Mouse (Mus musculus) kidney, postnatal 0 days (tissue): Measurements from ENCODE around the gene Grin2c. TPM values are rescaled to one million over a fixed set of nuclear protein-coding genes. Genes with fewer than 3 reads are reported as not detected.

Experiments
- ATAC-seq: fragments of 200-750 bp; cut with Nextera tagmentation; replicated peaks from 2 replicates; pipeline ENCODE4 v1.8.0; 2017; ENCODE audit warnings: low read depth, moderate number of reproducible peaks, moderate TSS enrichment, moderate library complexity; ENCODE audit not compliant: low FRiP score
- DNase-seq: peaks from one replicate; pipeline ENCODE4 v3.0.0-alpha.2; 2016; ENCODE audit warnings: low spot score
- H3K27ac ChIP-seq: fragments of 300-500 bp; sonication (generic); 2 replicates; pipeline ENCODE4 v1.5.1; 2014; ENCODE audit warnings: mild to moderate bottlenecking
- H3K27me3 ChIP-seq: fragments of 300-500 bp; sonication (generic); 2 replicates; pipeline ENCODE4 v1.6.1; 2014; ENCODE audit warnings: low read length, mixed read lengths; ENCODE audit not compliant: insufficient read depth
- H3K36me3 ChIP-seq: fragments of 300-500 bp; sonication (generic); 2 replicates; pipeline ENCODE4 v1.6.1; 2014; ENCODE audit warnings: low read length, mixed read lengths; ENCODE audit not compliant: insufficient read depth
- H3K4me1 ChIP-seq: fragments of 300-500 bp; sonication (generic); replicated peaks from 2 replicates; pipeline ENCODE4 v1.6.1; 2014; ENCODE audit warnings: antibody characterized with exemption, low read length, mixed read lengths; ENCODE audit not compliant: insufficient read depth
- H3K4me2 ChIP-seq: fragments of 300-500 bp; sonication (generic); 2 replicates; pipeline ENCODE4 v1.6.1; 2014; ENCODE audit warnings: mild to moderate bottlenecking, low read length, moderate library complexity, mixed read lengths
- H3K4me3 ChIP-seq: fragments of 300-500 bp; sonication (generic); replicated peaks from 2 replicates; pipeline ENCODE4 v1.5.1; 2014; ENCODE audit warnings: low read depth, low read length
- H3K9ac ChIP-seq: fragments of 300-500 bp; sonication (generic); 2 replicates; pipeline ENCODE4 v1.6.1; 2014; ENCODE audit warnings: low read depth, low read length
- H3K9me3 ChIP-seq: fragments of 300-500 bp; sonication (generic); replicated peaks from 2 replicates; pipeline ENCODE4 v1.6.1; 2016; ENCODE audit warnings: low read length, inconsistent platforms, mixed read lengths
- CTCF ChIP-seq: IDR thresholded peaks from 2 replicates; pipeline ENCODE4 v1.5.1; 2016; ENCODE audit warnings: antibody characterized with exemption, low read depth, mild to moderate bottlenecking, moderate library complexity
- WGBS: fragments of 180-500 bp; shearing (Covaris S2); extraction: QIAGEN DNeasy Blood & Tissue Kit; methylation state at CpG from one replicate; pipeline ENCODE4 v1.1.7; 2014; 5-methylcytosine and 5-hydroxymethylcytosine counted together
- polyA plus RNA-seq: library from polyadenylated mRNA; unstranded; fragments of >200 nt; fragmentation: Nextera tagmentation; extraction: Ambion mirVana; gene quantifications from 2 replicates; pipeline ENCODE4 v1.2.1, GENCODE M21; 2015

The Grin2c gene
- not detected in 2 replicates for polyA plus RNA-seq

DNA sequence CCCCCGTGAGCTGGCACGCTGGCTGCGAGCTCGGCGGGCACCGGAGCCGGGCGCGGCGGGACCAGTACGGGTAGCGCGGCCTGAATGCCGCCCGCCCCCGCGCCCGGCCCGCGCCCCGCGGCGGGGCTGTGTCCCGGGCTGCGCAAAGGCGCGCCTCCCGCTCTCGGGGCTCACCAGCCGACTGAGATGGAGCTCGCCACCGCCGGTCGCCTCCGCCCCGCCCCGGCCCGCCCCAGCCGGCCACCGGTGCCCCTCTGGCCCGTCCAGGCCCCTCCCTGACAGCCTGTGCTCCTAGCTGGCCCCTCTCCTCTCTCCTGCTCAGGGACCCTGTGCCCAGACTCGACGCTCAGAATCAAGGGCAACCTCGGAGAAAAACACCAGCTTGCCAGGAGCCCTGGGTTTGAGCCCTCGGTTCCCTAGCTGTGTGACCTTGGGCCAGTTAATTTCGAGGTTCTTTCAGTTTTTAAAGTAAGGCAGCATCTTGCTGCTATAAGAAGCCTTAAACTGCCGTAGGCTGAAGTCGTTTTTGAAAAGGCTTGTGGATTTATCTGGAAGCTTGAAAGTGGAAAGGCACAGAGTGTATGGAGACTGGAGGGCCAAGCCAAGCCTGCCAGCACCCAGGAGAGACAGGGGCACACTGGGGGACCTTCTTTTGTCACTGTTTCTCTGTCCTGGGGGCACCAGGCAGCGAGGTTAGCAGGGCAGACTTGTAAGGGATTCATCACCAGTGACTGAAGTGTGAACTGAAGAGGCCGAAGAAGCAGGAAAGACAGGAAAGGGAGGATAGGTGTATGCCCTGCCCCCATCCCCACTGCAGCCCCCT lies at the start of gene Grin2c:
Gene Grin2c (minus strand): TSS at position 183 of the 823 bp plus-strand sequence.
- ATAC-seq, result no peak
- no peak for TF ChIP-seq CTCF
- H3K4me3 ChIP-seq, result peak within 1 kb of the TSS; percentile 31
- 8% methylated on average over 49 of the region's 50 CpGs for WGBS
- peaks cover 14% of the 10 kb centered on the region; the same call in 1 of the 2 replicates for H3K4me1 ChIP-seq
- H3K27me3 ChIP-seq, result peaks cover 51% of the 10 kb centered on the region
- no peak within 1 kb of the TSS for H3K9ac ChIP-seq
- H3K27ac ChIP-seq, result no peak within 1 kb of the TSS
- H3K36me3 ChIP-seq, result no peaks in the 10 kb centered on the region
- H3K9me3 ChIP-seq, result no peaks in the 10 kb centered on the region
- no peak for DNase-seq
- peak within 1 kb of the TSS; percentile 60 for H3K4me2 ChIP-seq

DNA sequence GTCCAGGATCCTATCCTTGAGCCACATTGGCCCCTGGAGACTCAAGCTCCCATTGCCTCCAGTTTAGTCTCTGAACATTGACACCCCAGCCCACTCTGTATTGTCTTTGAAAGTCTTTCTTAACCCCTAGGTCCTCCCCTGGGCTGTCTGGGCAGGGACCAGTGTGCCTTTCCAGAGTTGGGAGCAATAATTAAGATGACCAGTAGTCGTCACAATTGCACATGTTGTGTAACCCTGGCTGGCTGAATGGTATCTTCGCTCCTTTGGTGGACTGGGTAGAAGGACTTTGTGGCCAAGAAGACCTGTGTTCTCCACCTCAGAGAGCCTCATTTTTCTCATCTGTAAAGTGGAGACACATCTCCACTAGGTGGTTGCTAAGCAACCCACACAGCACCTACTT lies 47.2 kb upstream of the Grin2c start:
- Histone ChIP-seq H3K36me3 (no peaks in the 10 kb centered on the region), H3K4me1 (no peaks in the 10 kb centered on the region; the same call in 1 of the 2 replicates), H3K4me3 (no peak overlapping the region), H3K9me3 (no peaks in the 10 kb centered on the region), H3K27ac (no peak overlapping the region), H3K9ac (no peak overlapping the region), H3K27me3 (peaks cover 46% of the 10 kb centered on the region), H3K4me2 (no peak overlapping the region)
- TF ChIP-seq CTCF, result peak; percentile 55
- WGBS, result 42% methylated on average over 2 of the region's 2 CpGs
- peak; percentile 44 for DNase-seq
- ATAC-seq, result no peak

DNA sequence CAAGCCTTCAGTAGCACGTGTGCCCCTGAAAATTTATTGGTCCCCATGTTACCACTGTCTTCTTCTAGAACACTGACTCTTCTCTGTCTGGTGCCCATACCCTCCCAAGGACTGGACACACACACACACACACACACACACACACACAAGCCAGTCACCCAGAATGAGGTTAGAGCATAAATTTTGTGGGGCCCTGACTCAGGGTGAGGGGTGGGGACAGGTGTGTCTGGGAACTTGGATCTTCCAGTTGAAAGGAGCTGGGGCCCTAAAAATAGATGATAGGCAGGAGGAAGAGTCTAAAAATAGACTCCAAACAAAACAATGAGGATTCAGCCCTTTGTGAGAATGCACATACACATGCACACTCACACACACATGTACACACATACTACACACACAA lies 41.7 kb upstream of the Grin2c start:
- H3K4me2 ChIP-seq, result no peak overlapping the region
- 43% methylated on average over 1 of the region's 1 CpGs for WGBS
- H3K27ac ChIP-seq, result no peak overlapping the region
- no peaks in the 10 kb centered on the region for H3K36me3 ChIP-seq
- no peaks in the 10 kb centered on the region for H3K9me3 ChIP-seq
- TF ChIP-seq CTCF, result no peak
- no peak overlapping the region for H3K9ac ChIP-seq
- no peak for ATAC-seq
- no peaks in the 10 kb centered on the region for H3K4me1 ChIP-seq
- no peak overlapping the region for H3K4me3 ChIP-seq
- no peak for DNase-seq
- no peaks in the 10 kb centered on the region for H3K27me3 ChIP-seq

DNA sequence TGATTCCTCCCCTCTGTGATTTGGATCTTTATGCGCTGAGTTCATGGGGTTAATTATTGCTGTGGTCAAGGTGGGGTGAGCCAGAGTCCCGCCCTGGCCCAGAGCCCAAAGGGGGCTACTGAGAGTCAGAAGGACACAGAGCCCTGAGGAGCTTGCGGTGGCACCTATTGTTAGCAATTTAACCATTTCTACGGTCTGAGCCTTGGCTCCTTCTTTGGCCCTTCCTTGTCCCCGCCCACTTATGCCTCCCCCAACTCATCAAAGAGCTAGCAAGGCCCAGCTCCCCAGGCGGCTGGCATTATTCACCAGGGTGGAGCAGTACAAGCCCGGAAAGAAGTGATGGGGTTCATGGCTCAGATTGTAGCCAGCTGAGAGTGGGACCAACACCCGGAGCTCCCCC lies 39.8 kb upstream of the Grin2c start, which contains the start of gene Otop2:
Gene Otop2 (plus strand): TSS at position 301 of the 400 bp plus-strand sequence.
- H3K4me2 ChIP-seq, result no peak within 1 kb of the TSS
- no peak within 1 kb of the TSS for H3K27ac ChIP-seq
- no peaks in the 10 kb centered on the region for H3K9me3 ChIP-seq
- no peak within 1 kb of the TSS for H3K4me3 ChIP-seq
- 21% methylated on average over 8 of the region's 8 CpGs for WGBS
- H3K9ac ChIP-seq, result no peak within 1 kb of the TSS
- no peak for TF ChIP-seq CTCF
- H3K27me3 ChIP-seq, result no peaks in the 10 kb centered on the region
- no peaks in the 10 kb centered on the region for H3K4me1 ChIP-seq
- ATAC-seq, result no peak
- H3K36me3 ChIP-seq, result no peaks in the 10 kb centered on the region
- no peak for DNase-seq

DNA sequence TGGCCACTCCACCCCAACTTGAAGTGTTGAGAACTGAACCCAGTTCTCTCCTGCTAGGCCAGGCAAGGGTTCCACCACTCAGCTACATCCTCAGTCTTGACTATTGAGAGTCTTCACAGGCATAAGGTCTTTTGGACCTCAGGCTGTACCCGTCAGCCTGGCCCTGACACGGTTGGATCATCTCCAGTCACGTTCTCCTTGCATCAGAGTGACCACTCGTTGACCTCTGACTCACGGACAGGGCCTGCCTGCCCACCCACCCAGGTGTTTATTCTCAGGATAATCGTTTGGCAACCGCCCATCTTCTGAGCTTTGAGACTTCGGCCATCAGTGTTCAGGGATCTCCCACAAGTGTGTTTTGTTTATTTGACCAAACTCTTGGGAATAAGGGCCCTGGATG lies 36.1 kb upstream of the Grin2c start:
- no peak overlapping the region for H3K4me3 ChIP-seq
- no peak for ATAC-seq
- H3K27ac ChIP-seq, result no peak overlapping the region
- H3K9ac ChIP-seq, result no peak overlapping the region
- H3K4me1 ChIP-seq, result no peaks in the 10 kb centered on the region
- DNase-seq, result no peak
- no peaks in the 10 kb centered on the region for H3K27me3 ChIP-seq
- TF ChIP-seq CTCF, result no peak
- no peaks in the 10 kb centered on the region for H3K9me3 ChIP-seq
- H3K4me2 ChIP-seq, result no peak overlapping the region
- H3K36me3 ChIP-seq, result no peaks in the 10 kb centered on the region
- WGBS, result 41% methylated on average over 8 of the region's 8 CpGs

DNA sequence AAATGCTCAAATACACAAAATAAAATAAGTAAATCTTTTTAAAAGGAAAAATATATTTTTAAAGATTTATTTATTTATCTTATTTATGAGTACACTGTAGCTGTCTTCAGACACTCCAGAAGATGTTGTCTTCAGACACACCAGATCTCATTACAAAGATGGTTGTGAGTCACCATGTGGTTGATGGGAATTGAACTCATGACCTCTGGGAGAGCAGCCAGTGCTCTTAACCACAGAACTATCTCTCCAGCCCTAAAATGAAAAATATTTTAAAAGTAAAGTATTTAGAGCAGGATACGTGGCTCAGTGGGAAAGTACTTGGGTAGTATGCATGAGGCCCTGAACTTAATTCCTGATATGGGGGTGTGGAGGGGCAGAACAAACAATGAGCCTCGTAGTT lies 34.3 kb upstream of the Grin2c start:
- H3K27me3 ChIP-seq, result no peaks in the 10 kb centered on the region
- no peak overlapping the region for H3K4me2 ChIP-seq
- no peak overlapping the region for H3K4me3 ChIP-seq
- no peak for DNase-seq
- WGBS, result 82% methylated on average over 2 of the region's 2 CpGs
- H3K27ac ChIP-seq, result no peak overlapping the region
- 0 out of 2 replicates have a peak, but pooled peaks cover 8% of the 10 kb centered on the region for H3K4me1 ChIP-seq
- TF ChIP-seq CTCF, result no peak
- no peak overlapping the region for H3K9ac ChIP-seq
- H3K9me3 ChIP-seq, result no peaks in the 10 kb centered on the region
- no peaks in the 10 kb centered on the region for H3K36me3 ChIP-seq
- no peak for ATAC-seq
